Mouse (Mus musculus) heart, embryonic 11.5 days (tissue): Measurements from ENCODE around the gene Elmo2. TPM values are rescaled to one million over a fixed set of nuclear protein-coding genes. Genes with fewer than 3 reads are reported as not detected.

Source experiments
- ATAC-seq: fragments of 200-750 bp; cut with Nextera tagmentation; replicated peaks from 2 replicates; pipeline ENCODE4 v1.8.0; 2017; ENCODE audit warnings: moderate library complexity; ENCODE audit not compliant: insufficient number of reproducible peaks, low FRiP score, low TSS enrichment
- H3K27ac ChIP-seq: fragments of 300-500 bp; sonication (generic); 2 replicates; pipeline ENCODE4 v1.5.1; 2014; ENCODE audit warnings: mild to moderate bottlenecking, low read depth, low read length
- H3K27me3 ChIP-seq: fragments of 300-500 bp; sonication (generic); 2 replicates; pipeline ENCODE4 v1.6.1; 2014; ENCODE audit warnings: mild to moderate bottlenecking, low read length, mixed read lengths; ENCODE audit not compliant: control insufficient read depth, insufficient read depth
- H3K36me3 ChIP-seq: fragments of 300-500 bp; sonication (generic); 2 replicates; pipeline ENCODE4 v1.6.1; 2014; ENCODE audit warnings: mild to moderate bottlenecking, low read length, moderate library complexity, mixed read lengths; ENCODE audit not compliant: control insufficient read depth, insufficient read depth
- H3K4me1 ChIP-seq: fragments of 300-500 bp; sonication (generic); 2 replicates; pipeline ENCODE4 v1.6.1; 2014; ENCODE audit warnings: low read length; ENCODE audit not compliant: control insufficient read depth, insufficient read depth
- H3K4me2 ChIP-seq: fragments of 300-500 bp; sonication (generic); 2 replicates; pipeline ENCODE4 v1.6.1; 2014; ENCODE audit warnings: mild to moderate bottlenecking, moderate library complexity
- H3K4me3 ChIP-seq: fragments of 300-500 bp; sonication (generic); 2 replicates; pipeline ENCODE4 v1.5.1; 2014; ENCODE audit warnings: low read depth, low read length
- H3K9ac ChIP-seq: fragments of 300-500 bp; sonication (generic); 2 replicates; pipeline ENCODE4 v1.6.1; 2014; ENCODE audit warnings: mild to moderate bottlenecking, low read depth, low read length, moderate library complexity
- H3K9me3 ChIP-seq: fragments of 300-500 bp; sonication (generic); replicated peaks from 2 replicates; pipeline ENCODE4 v1.6.1; 2016; ENCODE audit warnings: low read length; ENCODE audit not compliant: control insufficient read depth
- WGBS: fragments of 180-500 bp; shearing (Covaris S2); extraction: QIAGEN DNeasy Blood & Tissue Kit; methylation state at CpG from one replicate; pipeline ENCODE4 v1.1.7; 2014; ENCODE audit not compliant: insufficient replicate concordance; 5-methylcytosine and 5-hydroxymethylcytosine counted together
- polyA plus RNA-seq: library from polyadenylated mRNA; unstranded; fragments of >200 nt; fragmentation: Nextera tagmentation; extraction: Ambion mirVana; gene quantifications from 2 replicates; pipeline ENCODE4 v1.2.1, GENCODE M21; 2014

Elmo2 gene
- polyA plus RNA-seq = 50.6 and 59.5 TPM in 2 replicates

- ATAC-seq = peak; percentile 97
- peaks cover 28% of the 10 kb centered on the region for H3K4me1 ChIP-seq
- peak within 1 kb of the TSS; percentile 92 for H3K4me3 ChIP-seq
- WGBS = 0% methylated on average over 51 of the region's 55 CpGs
- no peaks in the 10 kb centered on the region; the same call in 1 of the 2 replicates for H3K27me3 ChIP-seq
- H3K36me3 ChIP-seq = no peaks in the 10 kb centered on the region
- H3K9me3 ChIP-seq = no peaks in the 10 kb centered on the region
- H3K27ac ChIP-seq = peak within 1 kb of the TSS; percentile 79
- peak within 1 kb of the TSS; percentile 94 for H3K4me2 ChIP-seq
- H3K9ac ChIP-seq = peak within 1 kb of the TSS; percentile 95
These were observed at the start of gene Elmo2 for GRCm38 (mm10) chr2:165326304-165327190. Elmo2 (minus strand) TSS chr2:165326479.

GRCm38 (mm10) chr2:165376001-165376400, 49.7 kb upstream of the Elmo2 start:
- no peaks in the 10 kb centered on the region for H3K4me1 ChIP-seq
- no peak overlapping the region for H3K27ac ChIP-seq
- H3K4me2 ChIP-seq = no peak overlapping the region
- no peak for ATAC-seq
- H3K9me3 ChIP-seq = peaks cover 8% of the 10 kb centered on the region
- peaks cover 32% of the 10 kb centered on the region for H3K36me3 ChIP-seq
- no peak overlapping the region for H3K4me3 ChIP-seq
- H3K27me3 ChIP-seq = no peaks in the 10 kb centered on the region
- whole genome bisulfite sequencing = 38% methylated on average over 4 of the region's 4 CpGs
- H3K9ac ChIP-seq = no peak overlapping the region

DNA sequence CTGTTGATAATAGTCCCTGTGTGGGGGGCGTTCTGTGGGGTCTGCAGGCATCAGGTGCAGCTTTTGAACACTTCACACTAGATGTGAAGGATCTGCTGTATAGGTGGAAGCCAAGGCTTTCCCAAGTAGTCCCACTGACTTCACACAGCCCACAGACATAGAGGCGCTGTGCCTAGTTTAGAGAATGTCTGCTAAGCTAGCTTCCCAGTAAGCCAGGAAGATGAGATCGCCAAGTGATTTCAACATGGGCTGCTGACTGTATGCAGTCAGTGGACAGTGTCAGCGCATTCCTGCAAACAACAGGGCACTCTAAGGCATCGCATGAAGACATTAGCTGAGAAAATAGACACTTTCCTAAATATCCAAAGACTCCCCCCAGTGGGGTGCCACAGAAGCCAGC, 49.2 kb upstream of the Elmo2 start:
- Histone ChIP-seq H3K27ac (no peak overlapping the region), H3K27me3 (no peaks in the 10 kb centered on the region), H3K9ac (no peak overlapping the region), H3K36me3 (peaks cover 27% of the 10 kb centered on the region), H3K4me3 (no peak overlapping the region), H3K4me2 (no peak overlapping the region), H3K4me1 (no peaks in the 10 kb centered on the region), H3K9me3 (peaks cover 2% of the 10 kb centered on the region; the same call in 1 of the 2 replicates)
- 78% methylated on average over 5 of the region's 5 CpGs for WGBS
- no peak for ATAC-seq

GRCm38 (mm10) chr2:165371066-165371465, 44.8 kb upstream of the Elmo2 start:
- Histone ChIP-seq H3K27ac (no peak overlapping the region), H3K4me2 (no peak overlapping the region), H3K27me3 (peaks cover 21% of the 10 kb centered on the region), H3K4me1 (peaks cover 12% of the 10 kb centered on the region), H3K36me3 (peaks cover 8% of the 10 kb centered on the region), H3K4me3 (no peak overlapping the region), H3K9me3 (no peaks in the 10 kb centered on the region), H3K9ac (no peak overlapping the region)
- no peak for ATAC-seq
- 27% methylated on average over 3 of the region's 3 CpGs for WGBS

- 57% methylated on average over 3 of the region's 3 CpGs for WGBS
- Histone ChIP-seq H3K27ac (no peak overlapping the region), H3K4me2 (no peak overlapping the region), H3K9ac (no peak overlapping the region), H3K9me3 (no peaks in the 10 kb centered on the region), H3K4me3 (no peak overlapping the region), H3K4me1 (peaks cover 12% of the 10 kb centered on the region), H3K36me3 (peaks cover 8% of the 10 kb centered on the region), H3K27me3 (peaks cover 25% of the 10 kb centered on the region)
- no peak for ATAC-seq
These were observed 44.1 kb upstream of the Elmo2 start for GRCm38 (mm10) chr2:165370348-165370747.

GRCm38 (mm10) chr2:165368496-165368895, 42.2 kb upstream of the Elmo2 start, which contains the start of gene Zfp663:
Zfp663 (minus strand) TSS chr2:165368729.
- H3K9me3 ChIP-seq = no peaks in the 10 kb centered on the region
- peaks cover 12% of the 10 kb centered on the region for H3K4me1 ChIP-seq
- no peaks in the 10 kb centered on the region for H3K36me3 ChIP-seq
- H3K4me2 ChIP-seq = peak within 1 kb of the TSS; percentile 59
- peaks cover 27% of the 10 kb centered on the region for H3K27me3 ChIP-seq
- H3K9ac ChIP-seq = no peak within 1 kb of the TSS
- no peak for ATAC-seq
- H3K4me3 ChIP-seq = peak within 1 kb of the TSS; percentile 34
- WGBS = 2% methylated on average over 27 of the region's 27 CpGs
- no peak within 1 kb of the TSS for H3K27ac ChIP-seq

DNA sequence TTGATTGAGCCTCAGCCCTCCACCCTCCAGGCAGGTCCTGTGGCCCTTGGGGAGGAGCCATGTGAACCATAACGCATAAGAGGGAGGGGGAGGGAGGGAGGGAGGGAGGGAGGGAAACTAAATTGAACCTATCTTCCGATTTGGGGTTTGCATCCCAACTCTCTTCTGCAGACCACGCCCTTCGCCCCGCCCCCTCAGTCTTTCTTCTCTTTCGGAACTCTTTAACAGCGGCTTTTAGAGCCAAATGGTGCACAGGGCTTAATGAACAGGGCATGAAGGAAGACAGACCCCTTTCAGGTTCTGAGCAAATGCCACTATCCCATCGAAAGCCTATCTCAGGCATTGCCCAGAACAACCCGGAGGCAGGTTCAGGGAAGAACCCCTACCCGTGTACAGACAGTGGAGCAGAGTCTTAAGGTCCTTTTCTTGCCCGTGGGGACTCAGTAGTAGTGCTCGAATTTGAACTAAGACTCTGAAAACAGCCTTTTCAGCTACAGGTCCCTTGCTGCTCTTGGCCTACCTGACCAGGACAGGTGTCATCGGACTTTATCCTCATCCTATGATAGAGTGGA, 41.7 kb upstream of the Elmo2 start:
- Histone ChIP-seq H3K4me3 (peak overlapping the region; percentile 34), H3K36me3 (no peaks in the 10 kb centered on the region), H3K4me2 (peak overlapping the region; percentile 59), H3K4me1 (peaks cover 12% of the 10 kb centered on the region), H3K27ac (no peak overlapping the region), H3K9ac (no peak overlapping the region), H3K27me3 (peaks cover 31% of the 10 kb centered on the region), H3K9me3 (no peaks in the 10 kb centered on the region)
- ATAC-seq = no peak
- WGBS = 4% methylated on average over 12 of the region's 13 CpGs

GRCm38 (mm10) chr2:165367047-165367520, 40.8 kb upstream of the Elmo2 start:
- Histone ChIP-seq H3K4me2 (peak overlapping the region; percentile 17; the same call in 1 of the 2 replicates), H3K36me3 (no peaks in the 10 kb centered on the region), H3K27me3 (peaks cover 35% of the 10 kb centered on the region), H3K4me3 (no peak overlapping the region), H3K9ac (no peak overlapping the region), H3K9me3 (no peaks in the 10 kb centered on the region), H3K27ac (no peak overlapping the region), H3K4me1 (peaks cover 12% of the 10 kb centered on the region)
- ATAC-seq = no peak; the same call in 1 of the 2 replicates
- WGBS = 6% methylated on average over 5 of the region's 8 CpGs
